Mouse (Mus musculus) lung, adult 2 months (tissue): ENCODE results near the gene Nfxl1. TPM values are rescaled to one million over a fixed set of nuclear protein-coding genes. Genes with fewer than 3 reads are reported as not detected.

ENCODE experiments used
- DNase-seq: peaks from one replicate; pipeline ENCODE4 v3.0.0; 2022
- H3K4me1 ChIP-seq: fragments of 200-500 bp; 2 replicates; pipeline ENCODE4 v1.6.1; 2011; ENCODE audit warnings: low read length; ENCODE audit not compliant: control insufficient read depth, insufficient read depth
- H3K4me3 ChIP-seq: fragments of 200-500 bp; replicated peaks from 2 replicates; pipeline ENCODE3; 2011; ENCODE audit warnings: low read depth, mild to moderate bottlenecking, control low read depth, low read length; ENCODE audit errors: extremely low read depth
- CTCF ChIP-seq: fragments of 200-500 bp; IDR thresholded peaks from 2 replicates; pipeline ENCODE4 v1.5.1; 2011; ENCODE audit warnings: mild to moderate bottlenecking, low read length, control low read depth; ENCODE audit not compliant: insufficient read depth
- POLR2A ChIP-seq: fragments of 200-500 bp; IDR thresholded peaks from 2 replicates; pipeline ENCODE4 v1.6.1; 2011; ENCODE audit warnings: low read depth, mild to moderate bottlenecking, control low read depth, low read length, borderline replicate concordance; ENCODE audit errors: extremely low read depth
- WGBS: fragments of 180-500 bp; shearing (Covaris S2); methylation state at CpG from one replicate; pipeline ENCODE4 v1.1.7; 2018; 5-methylcytosine and 5-hydroxymethylcytosine counted together
- polyA plus RNA-seq: library from polyadenylated mRNA; depleted of rRNA; stranded (reverse); fragments of >200 nt; gene quantifications from 2 replicates; pipeline ENCODE4 v1.2.3, GENCODE M21; 2012

Nfxl1 gene
- polyA plus RNA-seq, 1 experiment = 6.3 TPM

GRCm38 (mm10) chr5:72560976-72561628 lies 1.6 kb upstream of the Nfxl1 start:
- no peak overlapping the region for H3K4me3 ChIP-seq
- WGBS = 49% methylated on average over 3 of the region's 3 CpGs
- TF ChIP-seq CTCF = no peak
- no peak for TF ChIP-seq POLR2A
- no peak for DNase-seq
- H3K4me1 ChIP-seq = peaks cover 3% of the 10 kb centered on the region

GRCm38 (mm10) chr5:72558716-72559526 lies 563 bp downstream of the Nfxl1 start:
- TF ChIP-seq POLR2A (no peak), CTCF (no peak)
- no peak for DNase-seq
- 2% methylated on average over 57 of the region's 57 CpGs for WGBS
- Histone ChIP-seq H3K4me3 (peak overlapping the region; percentile 87), H3K4me1 (peaks cover 3% of the 10 kb centered on the region)

GRCm38 (mm10) chr5:72556245-72556644 lies 3.2 kb downstream of the Nfxl1 start:
- 78% methylated on average over 3 of the region's 3 CpGs for WGBS

GRCm38 (mm10) chr5:72551209-72551608 lies 8.3 kb downstream of the Nfxl1 start:
- 82% methylated on average over 3 of the region's 3 CpGs for WGBS
- no peak for TF ChIP-seq POLR2A
- TF ChIP-seq CTCF = no peak
- DNase-seq = no peak
- H3K4me1 ChIP-seq = no peaks in the 10 kb centered on the region
- no peak overlapping the region for H3K4me3 ChIP-seq

More at GRCm38 (mm10) chr5:72556245-72556644, 3.2 kb downstream of the Nfxl1 start:
- H3K4me1 ChIP-seq = peaks cover 3% of the 10 kb centered on the region
- DNase-seq = no peak
- TF ChIP-seq CTCF = no peak
- TF ChIP-seq POLR2A = no peak
- H3K4me3 ChIP-seq = no peak overlapping the region

GRCm38 (mm10) chr5:72528896-72529295 lies 30.6 kb downstream of the Nfxl1 start:
- DNase-seq = no peak
- TF ChIP-seq CTCF (no peak), POLR2A (no peak)
- Histone ChIP-seq H3K4me3 (no peak overlapping the region), H3K4me1 (no peaks in the 10 kb centered on the region)
- 74% methylated on average over 3 of the region's 3 CpGs for WGBS

- WGBS = 80% methylated on average over 5 of the region's 5 CpGs
- no peak for TF ChIP-seq CTCF
- no peak for TF ChIP-seq POLR2A
- DNase-seq = no peak
- Histone ChIP-seq H3K4me1 (no peaks in the 10 kb centered on the region), H3K4me3 (no peak overlapping the region)
Measured at GRCm38 (mm10) chr5:72513808-72514207, 45.7 kb downstream of the Nfxl1 start.

GRCm38 (mm10) chr5:72505740-72506139 lies 53.7 kb downstream of the Nfxl1 start:
- TF ChIP-seq CTCF = no peak
- TF ChIP-seq POLR2A = no peak
- no peaks in the 10 kb centered on the region for H3K4me1 ChIP-seq
- no peak for DNase-seq
- no peak overlapping the region for H3K4me3 ChIP-seq
- WGBS = 73% methylated on average over 5 of the region's 5 CpGs

- 1% methylated on average over 64 of the region's 64 CpGs for whole genome bisulfite sequencing
- TF ChIP-seq POLR2A (no peak), CTCF (no peak)
- DNase-seq = no peak
- Histone ChIP-seq H3K4me3 (no peak within 1 kb of the TSS), H3K4me1 (no peaks in the 10 kb centered on the region)
Measured at GRCm38 (mm10) chr5:72503531-72504523, 55.7 kb downstream of the Nfxl1 start, which contains the start of gene Corin. Gene Corin, minus strand, starts transcription at chr5:72504473.

- Histone ChIP-seq H3K4me3 (no peak overlapping the region), H3K4me1 (no peaks in the 10 kb centered on the region)
- 57% methylated on average over 8 of the region's 8 CpGs for whole genome bisulfite sequencing
- TF ChIP-seq CTCF (no peak), POLR2A (no peak)
- DNase-seq = no peak
Measured at GRCm38 (mm10) chr5:72502778-72503177, 56.7 kb downstream of the Nfxl1 start.

- Histone ChIP-seq H3K4me3 (no peak overlapping the region), H3K4me1 (no peaks in the 10 kb centered on the region)
- DNase-seq = no peak
- WGBS = 55% methylated on average over 3 of the region's 3 CpGs
- no peak for TF ChIP-seq POLR2A
Measured at GRCm38 (mm10) chr5:72501763-72502162, 57.7 kb downstream of the Nfxl1 start.
